Mouse (Mus musculus) midbrain, embryonic 16.5 days (tissue): ENCODE data around the gene Rpl37a. TPM values are rescaled to one million over a fixed set of nuclear protein-coding genes. Genes with fewer than 3 reads are reported as not detected.

ENCODE experiments used
- ATAC-seq: fragments of 200-750 bp; cut with Nextera tagmentation; 2 replicates; pipeline ENCODE4 v1.8.0; 2017; ENCODE audit warnings: moderate TSS enrichment
- H3K27ac ChIP-seq: fragments of 300-500 bp; sonication (generic); 2 replicates; pipeline ENCODE4 v1.5.1; 2014; ENCODE audit warnings: mild to moderate bottlenecking, low read length, mixed read lengths
- H3K27me3 ChIP-seq: fragments of 300-500 bp; sonication (generic); 2 replicates; pipeline ENCODE4 v1.6.1; 2014; ENCODE audit warnings: low read depth, low read length, mixed read lengths; ENCODE audit not compliant: control insufficient read depth, insufficient read depth
- H3K36me3 ChIP-seq: fragments of 300-500 bp; sonication (generic); 2 replicates; pipeline ENCODE4 v1.6.1; 2014; ENCODE audit warnings: mild to moderate bottlenecking, low read length, moderate library complexity, mixed read lengths; ENCODE audit not compliant: control insufficient read depth, insufficient read depth
- H3K4me1 ChIP-seq: fragments of 300-500 bp; sonication (generic); 2 replicates; pipeline ENCODE4 v1.6.1; 2014; ENCODE audit warnings: mild to moderate bottlenecking, low read length, mixed read lengths; ENCODE audit not compliant: control insufficient read depth, insufficient read depth
- H3K4me2 ChIP-seq: fragments of 300-500 bp; sonication (generic); 2 replicates; pipeline ENCODE4 v1.6.1; 2014; ENCODE audit warnings: mild to moderate bottlenecking, low read length, mixed read lengths
- H3K4me3 ChIP-seq: fragments of 300-500 bp; sonication (generic); 2 replicates; pipeline ENCODE4 v1.5.1; 2014; ENCODE audit warnings: low read depth, mild to moderate bottlenecking, low read length, moderate library complexity, mixed read lengths
- H3K9ac ChIP-seq: fragments of 300-500 bp; sonication (generic); 2 replicates; pipeline ENCODE4 v1.6.1; 2014; ENCODE audit warnings: low read depth, low read length, mixed read lengths
- H3K9me3 ChIP-seq: fragments of 300-500 bp; sonication (generic); replicated peaks from 2 replicates; pipeline ENCODE4 v1.6.1; 2014; ENCODE audit warnings: mild to moderate bottlenecking, low read length, mixed read lengths; ENCODE audit not compliant: control insufficient read depth, poor library complexity, severe bottlenecking
- WGBS: fragments of 180-500 bp; shearing (Covaris S2); extraction: QIAGEN DNeasy Blood & Tissue Kit; methylation state at CpG from one replicate; pipeline ENCODE4 v1.1.7; 2014; 5-methylcytosine and 5-hydroxymethylcytosine counted together
- polyA plus RNA-seq: library from polyadenylated mRNA; unstranded; fragments of >200 nt; fragmentation: Nextera tagmentation; extraction: Ambion mirVana; gene quantifications from 2 replicates; pipeline ENCODE4 v1.2.1, GENCODE M21; 2015

Rpl37a gene
- polyA plus RNA-seq, 1 experiment from 2014 or later, result 838 TPM

DNA sequence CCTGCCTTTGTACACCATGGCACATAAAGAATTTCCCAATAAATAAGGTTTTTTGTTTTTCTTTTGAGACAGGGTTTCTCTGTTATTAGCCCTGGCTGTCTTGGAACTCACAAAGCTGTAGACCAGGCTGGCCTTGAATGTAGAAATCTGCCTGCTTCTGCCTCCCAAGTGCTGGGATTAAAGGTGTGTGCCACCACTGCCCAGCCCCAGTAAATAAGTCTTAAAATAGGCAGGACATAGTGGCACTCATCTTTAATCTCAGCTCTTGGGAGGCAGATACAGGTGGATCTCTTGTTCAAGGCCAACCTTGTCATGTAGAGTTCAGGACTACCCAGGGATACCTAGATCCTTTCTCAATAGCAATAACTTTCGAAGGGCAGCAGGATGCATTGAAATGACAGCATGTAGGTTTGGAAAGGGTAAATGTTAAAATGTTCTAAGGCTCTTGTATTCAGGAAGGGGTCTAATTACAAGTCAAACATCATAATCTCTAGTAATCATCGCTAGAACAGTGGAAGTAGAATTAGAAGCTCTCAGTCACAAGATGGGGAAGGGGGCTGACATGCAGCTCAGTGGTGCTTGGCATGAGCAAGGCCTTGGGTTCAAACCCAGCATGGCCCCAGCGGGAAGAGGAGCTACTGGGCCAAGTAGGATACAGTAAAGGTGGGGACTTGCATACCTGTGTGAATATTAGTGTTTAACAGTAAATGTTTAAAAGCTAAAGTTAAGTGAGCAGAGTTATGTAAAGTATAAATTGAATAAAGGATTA is 4.7 kb downstream of the Rpl37a start:
- no peak overlapping the region for H3K9ac ChIP-seq
- no peak overlapping the region for H3K27ac ChIP-seq
- WGBS, result 83% methylated on average over 3 of the region's 3 CpGs
- peaks cover 16% of the 10 kb centered on the region for H3K4me1 ChIP-seq
- no peak for ATAC-seq
- H3K36me3 ChIP-seq, result peaks cover 5% of the 10 kb centered on the region; the same call in 1 of the 2 replicates
- no peaks in the 10 kb centered on the region for H3K9me3 ChIP-seq
- H3K4me2 ChIP-seq, result no peak overlapping the region
- H3K27me3 ChIP-seq, result no peaks in the 10 kb centered on the region
- no peak overlapping the region for H3K4me3 ChIP-seq

DNA sequence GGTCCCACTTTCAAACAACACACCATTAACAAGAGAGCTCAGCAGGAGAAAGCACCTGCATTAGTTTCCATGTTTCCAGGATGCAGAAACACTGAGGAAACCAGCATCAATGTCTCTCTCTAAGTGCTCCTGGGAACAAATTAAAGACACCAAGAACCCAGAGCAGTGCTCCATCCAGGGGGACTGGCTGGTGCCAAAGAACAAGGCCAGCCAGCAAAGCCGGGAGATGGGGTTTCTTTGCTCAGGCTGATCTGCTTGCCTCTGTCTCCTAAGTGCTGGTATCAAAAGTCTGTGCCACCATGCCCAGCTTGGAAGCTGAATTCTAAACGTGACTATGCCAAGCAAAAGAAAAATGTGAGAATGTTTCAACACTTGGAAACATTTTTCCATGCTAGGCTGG is 5.3 kb downstream of the Rpl37a start:
- Histone ChIP-seq H3K27me3 (no peaks in the 10 kb centered on the region), H3K36me3 (peaks cover 5% of the 10 kb centered on the region; the same call in 1 of the 2 replicates), H3K9ac (no peak overlapping the region), H3K4me3 (no peak overlapping the region), H3K4me1 (peaks cover 16% of the 10 kb centered on the region), H3K4me2 (no peak overlapping the region), H3K27ac (no peak overlapping the region), H3K9me3 (no peaks in the 10 kb centered on the region)
- ATAC-seq, result no peak
- WGBS, result 49% methylated on average over 2 of the region's 2 CpGs

- WGBS, result 8% methylated on average over 5 of the region's 5 CpGs
- no peak overlapping the region for H3K4me3 ChIP-seq
- no peaks in the 10 kb centered on the region for H3K9me3 ChIP-seq
- no peaks in the 10 kb centered on the region for H3K27me3 ChIP-seq
- H3K27ac ChIP-seq, result no peak overlapping the region
- no peak overlapping the region for H3K9ac ChIP-seq
- peaks cover 16% of the 10 kb centered on the region for H3K4me1 ChIP-seq
- ATAC-seq, result peak; percentile 26; the same call in 1 of the 2 replicates
- peaks cover 5% of the 10 kb centered on the region; the same call in 1 of the 2 replicates for H3K36me3 ChIP-seq
- H3K4me2 ChIP-seq, result no peak overlapping the region
Measured at GRCm38 (mm10) chr1:72716926-72717325, 5.8 kb downstream of the Rpl37a start.

- H3K4me1 ChIP-seq, result peaks cover 10% of the 10 kb centered on the region
- H3K27ac ChIP-seq, result no peak overlapping the region
- 85% methylated on average over 7 of the region's 7 CpGs for WGBS
- no peak for ATAC-seq
- H3K9ac ChIP-seq, result no peak overlapping the region
- H3K4me2 ChIP-seq, result no peak overlapping the region
- H3K27me3 ChIP-seq, result no peaks in the 10 kb centered on the region
- H3K9me3 ChIP-seq, result no peaks in the 10 kb centered on the region
- no peak overlapping the region for H3K4me3 ChIP-seq
- H3K36me3 ChIP-seq, result peaks cover 5% of the 10 kb centered on the region; the same call in 1 of the 2 replicates
Measured at GRCm38 (mm10) chr1:72717540-72717939, 6.5 kb downstream of the Rpl37a start.

DNA sequence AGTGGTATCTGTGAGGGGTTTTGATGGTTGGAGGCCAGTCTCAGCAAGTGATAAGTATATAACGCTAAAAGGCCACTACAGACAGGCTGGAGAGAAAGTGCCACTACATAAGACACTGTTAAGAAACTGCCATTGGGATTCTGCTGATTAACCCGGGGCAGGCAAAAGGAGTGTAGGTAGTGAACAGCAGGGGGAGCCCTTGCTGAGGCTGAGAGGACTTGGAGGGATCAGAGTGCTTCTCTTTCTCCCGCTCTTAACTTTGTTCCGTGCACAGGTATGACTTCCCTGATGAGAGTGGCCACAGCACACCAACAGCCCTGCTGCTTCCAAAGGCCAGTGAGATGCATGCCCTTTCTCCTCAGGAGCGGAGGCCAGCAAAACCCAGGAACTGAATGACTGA is 7.8 kb downstream of the Rpl37a start:
- Histone ChIP-seq H3K4me3 (no peak overlapping the region), H3K4me2 (no peak overlapping the region), H3K4me1 (no peaks in the 10 kb centered on the region), H3K9ac (no peak overlapping the region), H3K27me3 (no peaks in the 10 kb centered on the region), H3K36me3 (peaks cover 5% of the 10 kb centered on the region; the same call in 1 of the 2 replicates), H3K9me3 (no peaks in the 10 kb centered on the region), H3K27ac (no peak overlapping the region)
- 21% methylated on average over 5 of the region's 5 CpGs for WGBS
- no peak for ATAC-seq

- H3K27me3 ChIP-seq, result no peaks in the 10 kb centered on the region
- WGBS, result 49% methylated on average over 6 of the region's 6 CpGs
- peak; percentile 34; the same call in 1 of the 2 replicates for ATAC-seq
- H3K4me1 ChIP-seq, result no peaks in the 10 kb centered on the region
- H3K9ac ChIP-seq, result no peak overlapping the region
- no peaks in the 10 kb centered on the region for H3K9me3 ChIP-seq
- H3K4me2 ChIP-seq, result no peak overlapping the region
- no peak overlapping the region for H3K4me3 ChIP-seq
- no peaks in the 10 kb centered on the region for H3K36me3 ChIP-seq
- no peak overlapping the region for H3K27ac ChIP-seq
Measured at GRCm38 (mm10) chr1:72720115-72720725, 9.1 kb downstream of the Rpl37a start.

- Histone ChIP-seq H3K27ac (no peak overlapping the region), H3K4me3 (no peak overlapping the region), H3K9me3 (no peaks in the 10 kb centered on the region), H3K9ac (no peak overlapping the region), H3K4me2 (no peak overlapping the region), H3K4me1 (no peaks in the 10 kb centered on the region), H3K36me3 (no peaks in the 10 kb centered on the region), H3K27me3 (no peaks in the 10 kb centered on the region)
- no peak for ATAC-seq
- WGBS, result 51% methylated on average over 8 of the region's 8 CpGs
Measured at GRCm38 (mm10) chr1:72722646-72723045, 11.6 kb downstream of the Rpl37a start.

DNA sequence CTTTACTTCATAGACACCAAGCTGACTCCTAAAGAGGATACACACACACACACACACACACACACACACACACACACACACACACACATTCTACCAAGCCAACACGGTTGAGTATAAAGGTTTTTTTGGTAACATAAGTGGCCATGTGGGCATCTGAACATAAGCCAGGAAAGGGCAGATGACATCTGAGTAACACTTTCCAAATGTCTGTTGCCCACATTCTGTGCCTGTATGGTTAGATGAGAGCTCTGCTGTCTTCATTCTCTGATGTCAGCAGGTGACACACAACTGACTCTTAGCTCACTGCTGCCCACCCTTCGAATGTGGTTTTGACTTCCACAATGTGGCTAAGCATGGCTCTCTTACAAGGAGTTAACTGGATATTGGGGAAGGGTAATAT is 13.3 kb downstream of the Rpl37a start:
- H3K36me3 ChIP-seq, result no peaks in the 10 kb centered on the region
- WGBS, result 93% methylated on average over 2 of the region's 2 CpGs
- ATAC-seq, result no peak
- no peaks in the 10 kb centered on the region for H3K27me3 ChIP-seq
- H3K4me3 ChIP-seq, result no peak overlapping the region
- no peak overlapping the region for H3K9ac ChIP-seq
- H3K9me3 ChIP-seq, result no peaks in the 10 kb centered on the region
- no peak overlapping the region for H3K4me2 ChIP-seq
- H3K4me1 ChIP-seq, result no peaks in the 10 kb centered on the region
- no peak overlapping the region for H3K27ac ChIP-seq

DNA sequence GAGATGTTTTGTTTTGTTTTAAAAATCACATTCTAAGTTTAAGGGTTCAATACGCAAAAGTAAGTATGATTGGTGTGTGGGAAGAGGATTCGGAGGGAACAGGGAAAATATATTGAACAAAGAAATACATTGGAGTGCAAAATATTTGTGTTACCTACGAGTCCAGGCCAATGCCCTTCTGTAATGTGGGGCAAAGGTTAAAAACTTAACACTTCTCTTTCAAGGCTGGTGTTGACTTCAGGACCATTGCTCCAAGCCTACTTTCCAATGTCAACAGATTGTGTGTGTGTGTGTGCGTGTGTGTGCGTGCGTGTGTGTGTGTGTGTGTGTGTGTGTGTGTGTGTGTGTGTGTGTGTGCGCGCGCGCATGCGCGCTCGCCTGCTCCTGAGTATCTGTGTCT is 14.9 kb downstream of the Rpl37a start:
- WGBS, result 96% methylated on average over 13 of the region's 13 CpGs
- no peaks in the 10 kb centered on the region for H3K4me1 ChIP-seq
- H3K27ac ChIP-seq, result no peak overlapping the region
- no peak for ATAC-seq
- H3K4me2 ChIP-seq, result no peak overlapping the region
- H3K4me3 ChIP-seq, result no peak overlapping the region
- no peak overlapping the region for H3K9ac ChIP-seq
- no peaks in the 10 kb centered on the region for H3K27me3 ChIP-seq
- H3K9me3 ChIP-seq, result no peaks in the 10 kb centered on the region
- no peaks in the 10 kb centered on the region for H3K36me3 ChIP-seq
